ENCODE assay signal across 21 mouse cellular contexts in the genomic region with DNA sequence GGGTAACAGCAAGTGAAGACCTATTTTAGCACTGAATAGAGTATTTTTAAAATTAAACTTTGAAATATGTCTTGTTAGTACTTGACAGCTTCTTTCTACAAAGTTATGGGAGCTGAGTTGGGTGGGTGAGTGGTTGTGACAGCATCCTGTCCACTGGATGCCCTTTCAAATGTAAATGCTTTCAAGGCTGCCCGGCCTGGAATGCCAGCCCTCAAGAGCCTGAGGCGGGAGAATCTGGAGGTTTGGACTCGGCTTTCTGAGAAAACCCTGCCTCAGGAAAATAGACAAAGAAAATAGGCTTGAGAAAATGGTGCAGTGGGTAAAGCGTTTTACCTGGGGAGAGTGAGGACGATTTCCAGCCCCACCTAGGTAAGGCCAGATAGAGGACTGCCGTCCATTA.
"Had no signal": no experiment of that assay in that cellular context is flagged by ENCODE, and none has a peak within 500 bp of the region (broad histone marks: within the 10 kb centered on the region; RNA-seq: fewer than 3 reads in every experiment).

No protein-coding gene starts in this region.

- H3K9ac ChIP-seq: liver, postnatal 0 days; lung, embryonic 15.5 days; midbrain, embryonic 12.5 days; neural tube, embryonic 13.5 days; neural tube, embryonic 15.5 days had no signal

- H3K27me3 ChIP-seq: lung, embryonic 15.5 days; midbrain, embryonic 12.5 days; neural tube, embryonic 13.5 days; neural tube, embryonic 15.5 days had no signal

- ATAC-seq: liver, postnatal 0 days; lung, postnatal 0 days; midbrain, embryonic 16.5 days had no signal

- H3K4me3 ChIP-seq: lung, embryonic 15.5 days; midbrain, embryonic 10.5 days; midbrain, embryonic 12.5 days; myocyte; neural tube, embryonic 13.5 days; neural tube, embryonic 15.5 days had no signal

- DNase-seq: liver, postnatal 0 days; lung, adult 2 months; lung, postnatal 14 days; lung, postnatal 4 days; midbrain, embryonic 14.5 days; retina, postnatal 1 day; right cerebral cortex, adult 18-20 months; right cerebral cortex, postnatal 25 days; right cerebral cortex, postnatal 4 days; spleen, adult 18-20 months; thymus, adult 18-20 months; thymus, postnatal 14 days; thymus, postnatal 36 days had no signal

- H3K9me3 ChIP-seq: lung, embryonic 15.5 days; neural tube, embryonic 15.5 days had no signal

- H3K27ac ChIP-seq: midbrain, embryonic 10.5 days; midbrain, embryonic 12.5 days; neural tube, embryonic 13.5 days; neural tube, embryonic 15.5 days had no signal
